Mouse (Mus musculus): Measurements from ENCODE around the gene Pold2.

- TF ChIP-seq GATA1 (IDR thresholded peaks at IDR 0.05; ENCODE audit: borderline replicate concordance, low read length) (no peak), FLI1 (IDR thresholded peaks at IDR 0.05; ENCODE audit: low read length) (no peak)
Measured at GRCm38 (mm10) chr11:5840346-5840745, 37.7 kb downstream of the Pold2 start.
